Mouse (Mus musculus) embryonic fibroblast, embryonic 13.5 days (primary cell): ENCODE data around the gene Flnb.

Source experiments
- CTCF ChIP-seq: IDR thresholded peaks from 2 replicates; pipeline ENCODE4 v1.5.1; 2011; ENCODE audit warnings: mild to moderate bottlenecking, control low read depth, low read length, moderate library complexity, borderline replicate concordance; ENCODE audit not compliant: insufficient read depth
- POLR2A ChIP-seq: IDR thresholded peaks from 2 replicates; pipeline ENCODE4 v1.6.1; 2011; ENCODE audit warnings: low read depth, mild to moderate bottlenecking, control low read depth, low read length, moderate library complexity

- TF ChIP-seq CTCF (no peak), POLR2A (no peak)
Observed at GRCm38 (mm10) chr14:7888811-7889651, 71.3 kb downstream of the Flnb start.
